Mouse (Mus musculus): ENCODE results near the gene Mup19.
"Not testable (repeated sequence)": the region's sequence is repeated elsewhere in the genome, so short reads cannot be mapped to it uniquely, and the experiment has no call there.

GRCm38 (mm10) chr4:61789699-61790098 lies 7.6 kb upstream of the Mup19 start:
- not testable (repeated sequence) for TF ChIP-seq CTCF, EP300 (IDR thresholded peaks at IDR 0.05; ENCODE audit: low read depth)

All from liver, postnatal 0 days (tissue).